Mouse (Mus musculus): ENCODE results near the gene Gak.

The Gak gene

DNA sequence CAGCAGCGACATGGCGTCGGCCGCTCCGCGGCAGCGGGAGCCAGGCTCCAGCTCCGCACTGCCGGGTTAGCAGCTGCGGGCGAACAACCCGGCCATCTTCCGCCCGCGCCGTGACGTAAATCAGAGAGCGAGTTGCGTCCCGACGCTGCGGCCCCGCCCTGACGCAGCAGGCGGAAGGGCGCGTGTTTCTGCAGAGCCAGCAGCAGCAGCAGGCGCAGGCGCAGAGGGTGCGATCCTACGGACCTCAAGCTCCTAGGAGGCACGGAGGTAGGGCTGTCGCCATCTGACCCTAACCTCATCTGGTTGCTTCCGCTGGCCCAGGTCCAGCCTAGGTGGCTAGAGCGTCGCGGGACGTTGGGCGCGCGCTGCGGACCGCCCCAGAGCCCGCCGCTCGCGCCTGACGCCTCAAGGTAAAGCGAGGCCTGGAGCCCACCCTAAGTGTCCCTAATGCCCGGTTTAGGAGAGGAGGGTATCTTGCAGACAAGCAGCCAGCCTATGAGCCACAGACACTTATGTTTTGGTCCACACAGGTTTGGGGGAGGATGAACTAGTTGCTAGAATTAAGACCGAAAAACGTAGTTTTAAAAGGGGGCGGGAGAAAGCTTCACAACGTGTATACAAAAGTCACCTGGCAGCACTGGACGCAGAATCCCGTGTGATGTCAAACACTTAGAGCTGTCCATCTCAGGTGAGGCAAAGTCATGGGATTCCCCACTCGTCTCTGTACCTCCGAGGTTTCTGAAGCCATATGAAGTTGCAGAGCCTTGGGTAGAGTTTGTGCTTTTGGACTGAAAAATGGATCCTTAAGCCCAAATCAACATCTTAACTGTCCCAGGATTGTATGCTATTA, at the start of gene Gak, which contains the start of gene Tmem175:
Gene Gak, minus strand, starts transcription at position 122 of the 850 bp plus-strand sequence.
Gene Tmem175, plus strand, starts transcription at position 137 of the 850 bp plus-strand sequence.
- DNase-seq = peak; percentile 93 to 96

DNA sequence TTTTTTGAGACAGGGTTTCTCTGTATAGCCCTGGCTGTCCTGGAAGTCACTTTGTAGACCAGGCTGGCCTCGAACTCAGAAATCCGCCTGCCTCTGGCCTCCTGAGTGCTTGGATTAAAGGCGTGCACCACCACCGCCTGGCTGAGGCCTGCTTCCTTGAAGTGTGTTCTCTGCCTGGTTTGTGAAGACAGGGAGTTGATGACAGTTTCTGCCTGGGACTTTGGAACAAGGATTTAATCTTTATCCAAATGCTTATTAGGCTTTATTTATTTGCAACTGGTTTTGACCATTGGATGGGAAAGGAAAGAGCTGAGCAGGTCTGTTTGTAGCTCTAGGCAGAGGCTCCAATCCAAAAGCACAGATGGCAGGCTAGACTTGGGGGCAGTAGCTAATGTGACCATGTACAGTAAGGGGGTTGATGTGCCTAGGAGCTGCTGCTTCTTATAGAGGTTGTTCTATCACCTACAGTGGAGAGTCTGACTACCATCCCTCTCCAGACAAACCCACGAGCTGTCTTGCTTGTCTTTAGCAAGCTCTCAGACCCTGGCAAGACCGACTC, 48.8 kb upstream of the Gak start:
- DNase-seq = peak in 1 of 2 experiments; percentile 40

GRCm38 (mm10) chr5:108677605-108678295, 48.2 kb upstream of the Gak start:
- peak; percentile 74 to 84 for DNase-seq

DNA sequence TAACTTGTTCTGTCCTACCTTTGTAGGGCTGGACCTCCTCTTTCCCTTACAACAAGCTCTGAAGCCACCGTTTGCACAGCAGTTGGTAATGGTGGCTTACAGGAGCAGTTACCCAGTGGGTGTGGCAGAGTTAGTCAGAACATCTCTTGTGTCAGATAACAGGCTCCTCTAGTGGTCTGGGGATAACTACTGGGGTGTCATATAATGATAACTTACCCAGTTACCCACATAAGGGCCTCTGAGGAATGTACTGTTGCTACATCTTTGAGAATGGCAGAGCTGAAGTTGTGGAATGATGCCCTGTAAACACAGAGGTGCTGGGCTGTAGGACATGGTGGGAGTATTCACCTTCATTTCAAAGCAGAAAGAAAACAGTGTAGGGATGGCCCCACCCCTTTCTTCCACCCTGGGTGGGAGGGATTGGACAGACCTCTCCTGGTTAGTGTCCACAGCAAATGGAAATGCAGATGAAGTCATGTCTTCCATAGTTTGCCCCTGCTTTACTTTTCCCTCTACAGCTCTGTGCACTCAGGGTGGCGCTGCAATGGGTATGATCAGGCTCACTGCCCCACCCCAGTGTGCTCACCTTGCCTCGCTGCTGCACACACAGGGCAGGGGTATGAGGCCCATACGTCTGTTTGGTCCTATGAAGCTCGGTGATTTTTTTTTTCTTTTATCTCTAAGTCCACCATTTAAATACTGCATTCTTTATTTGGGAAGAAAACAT, 47.4 kb upstream of the Gak start:
- DNase-seq = peak in 1 of 2 experiments; percentile 54

- peak in 1 of 2 experiments; percentile 53 for DNase-seq
These were observed 45.8 kb upstream of the Gak start, which contains the start of gene Slc26a1 for GRCm38 (mm10) chr5:108675251-108675816. Gene Slc26a1 (minus strand): TSS chr5:108675569.

GRCm38 (mm10) chr5:108674624-108675023, 45.1 kb upstream of the Gak start:
- peak in 1 of 2 experiments; percentile 43 for DNase-seq

DNA sequence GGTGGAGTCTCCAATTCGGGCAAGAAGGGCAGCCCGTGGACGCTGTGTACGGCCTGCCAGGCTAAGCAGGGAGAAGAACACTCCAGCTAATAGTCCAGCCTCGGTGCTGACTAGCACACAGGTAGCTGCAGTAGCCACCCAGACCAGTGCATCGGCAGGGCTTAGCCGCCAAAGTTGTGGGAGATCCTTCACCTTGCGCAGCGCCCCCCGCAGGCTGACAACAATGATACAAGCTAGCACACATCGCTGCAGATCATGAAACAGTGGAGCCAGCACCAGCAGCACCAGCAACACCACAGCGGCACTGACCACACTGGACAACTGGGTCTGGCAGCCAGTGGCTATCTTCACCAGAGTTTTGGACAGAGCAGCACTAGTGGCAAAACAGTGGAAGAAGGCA, 42.2 kb upstream of the Gak start:
- DNase-seq = no peak

GRCm38 (mm10) chr5:108670785-108671184, 41.2 kb upstream of the Gak start:
- peak; percentile 76 to 81 for DNase-seq

GRCm38 (mm10) chr5:108669986-108670385, 40.4 kb upstream of the Gak start:
- no peak for DNase-seq

DNA sequence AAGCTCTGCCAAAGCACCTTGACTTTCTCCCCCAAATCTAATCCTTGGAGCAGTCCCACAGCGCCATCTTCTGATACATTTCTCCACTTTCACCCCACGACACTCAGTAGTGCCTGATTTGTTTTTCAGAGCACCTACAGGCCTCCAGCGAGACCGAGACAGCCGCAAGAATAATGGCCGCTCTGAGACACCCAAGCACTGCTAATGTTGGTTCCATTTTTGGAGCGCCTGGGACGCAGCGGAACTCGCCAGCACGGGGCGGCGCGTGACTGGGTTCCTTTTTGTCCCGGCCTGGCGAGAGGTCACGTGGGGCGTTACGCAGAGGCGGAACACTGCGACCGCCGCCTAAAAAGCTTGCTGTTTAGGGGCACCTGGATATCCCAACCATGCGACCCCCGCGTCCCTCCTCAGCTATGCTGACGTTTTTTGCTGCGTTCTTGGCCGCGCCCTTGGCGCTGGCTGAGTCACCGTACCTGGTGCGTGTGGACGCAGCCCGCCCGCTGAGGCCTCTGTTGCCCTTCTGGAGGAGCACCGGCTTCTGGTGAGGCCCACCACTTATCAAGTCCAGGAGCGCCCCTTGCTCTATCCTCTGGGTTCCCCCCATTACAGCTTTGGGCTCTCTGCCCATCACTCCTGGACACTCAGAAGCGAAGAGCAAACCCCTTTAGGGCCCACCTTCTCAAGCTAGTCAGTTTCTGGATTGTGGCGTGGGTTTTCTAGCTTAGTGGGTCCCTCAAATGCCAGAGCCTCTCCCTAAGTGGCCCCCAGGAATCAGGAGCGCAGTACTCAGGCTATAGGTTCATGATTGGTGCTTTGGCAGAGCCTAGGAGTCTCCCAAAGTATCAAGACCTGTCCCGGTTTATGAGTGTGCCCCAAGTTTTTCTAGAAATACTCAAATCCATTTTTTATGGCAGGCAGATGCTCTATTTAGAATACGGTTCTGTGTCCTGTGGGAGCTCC, 39.7 kb upstream of the Gak start, which contains the start of gene Dgkq:
Gene Dgkq, minus strand, starts transcription at position 696 of the 960 bp plus-strand sequence.
- DNase-seq = peak; percentile 86 to 91

DNA sequence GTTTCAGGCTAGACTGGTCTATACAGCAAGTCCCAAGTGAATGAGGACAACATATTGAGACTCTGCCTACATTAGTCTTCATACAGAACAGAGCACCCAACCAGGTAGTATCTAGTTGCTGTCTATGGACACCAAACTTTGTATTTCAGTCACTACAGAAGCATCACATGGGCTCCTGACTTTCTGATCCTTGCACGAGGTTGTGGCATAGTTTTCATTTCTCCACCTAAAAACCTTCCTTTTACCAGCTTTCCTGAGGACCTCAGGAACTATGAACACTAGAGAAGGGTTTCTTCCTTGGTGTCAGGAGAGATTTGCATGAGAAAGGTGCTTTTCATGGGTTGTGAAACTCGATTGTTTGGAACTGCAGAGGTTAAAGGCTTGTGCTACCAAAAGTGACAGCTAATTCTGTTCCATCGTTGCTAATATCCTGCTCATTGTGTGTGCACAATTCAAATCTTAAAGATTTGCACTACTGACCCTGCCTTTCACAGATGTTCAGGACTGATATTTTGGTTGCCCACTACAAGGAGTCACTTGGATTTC, 38.9 kb upstream of the Gak start:
- no peak for DNase-seq

GRCm38 (mm10) chr5:108667370-108667769, 37.8 kb upstream of the Gak start:
- no peak for DNase-seq

- DNase-seq = no peak
These were observed 35.5 kb upstream of the Gak start for GRCm38 (mm10) chr5:108665066-108665465.

GRCm38 (mm10) chr5:108662772-108663171, 33.2 kb upstream of the Gak start:
- no peak for DNase-seq

- peak; percentile 97 for DNase-seq
These were observed 31.2 kb upstream of the Gak start for GRCm38 (mm10) chr5:108660632-108661268.

DNA sequence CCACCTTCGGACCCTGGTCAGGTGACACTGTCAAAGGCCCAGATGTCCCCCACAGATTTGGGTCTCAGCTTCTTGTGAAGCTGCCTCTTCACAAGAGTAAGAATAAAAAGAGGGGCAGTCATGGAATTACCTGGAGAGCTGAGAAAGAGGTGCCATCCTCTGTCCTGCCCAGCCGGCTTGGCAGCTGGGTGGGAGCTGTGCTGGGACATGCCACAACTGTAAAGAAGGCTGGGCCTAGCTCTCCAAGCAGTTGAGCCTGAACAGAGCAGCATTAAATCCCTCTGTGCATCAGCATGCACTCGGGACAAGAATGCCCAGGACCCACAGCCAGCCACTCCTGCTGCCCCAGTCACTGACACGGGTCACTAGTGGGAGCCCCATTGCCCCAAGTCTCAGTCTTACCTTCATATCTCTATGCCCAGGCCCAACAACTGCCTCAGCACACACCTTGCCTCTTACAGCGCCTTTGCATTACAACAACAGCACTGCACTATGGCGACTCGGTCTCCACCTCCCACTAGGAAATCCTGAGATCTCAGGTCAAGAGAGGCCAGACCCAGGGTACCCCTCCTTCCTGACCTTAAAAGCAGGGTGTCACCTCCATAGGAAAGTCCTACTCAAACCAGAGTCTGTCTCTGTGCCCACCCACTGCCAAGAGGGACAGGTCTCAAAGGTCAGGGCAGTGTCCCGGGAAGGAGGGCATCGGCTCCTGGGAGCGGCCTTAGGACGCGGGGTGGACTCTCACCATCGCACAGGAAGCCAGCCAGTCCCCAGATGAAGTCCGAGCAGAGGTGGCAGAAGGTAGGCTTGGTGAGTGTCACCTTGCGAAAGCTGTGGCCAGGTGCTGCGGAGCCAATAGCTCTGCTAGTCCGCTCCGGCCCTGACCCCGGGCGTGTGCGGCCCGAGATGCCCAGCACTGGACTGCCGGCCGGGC, 30.4 kb upstream of the Gak start, which contains the start of gene Idua:
Gene Idua, plus strand, starts transcription at position 634 of the 934 bp plus-strand sequence.
- no peak for DNase-seq

GRCm38 (mm10) chr5:108658611-108659010, 29.1 kb upstream of the Gak start:
- DNase-seq = no peak

DNA sequence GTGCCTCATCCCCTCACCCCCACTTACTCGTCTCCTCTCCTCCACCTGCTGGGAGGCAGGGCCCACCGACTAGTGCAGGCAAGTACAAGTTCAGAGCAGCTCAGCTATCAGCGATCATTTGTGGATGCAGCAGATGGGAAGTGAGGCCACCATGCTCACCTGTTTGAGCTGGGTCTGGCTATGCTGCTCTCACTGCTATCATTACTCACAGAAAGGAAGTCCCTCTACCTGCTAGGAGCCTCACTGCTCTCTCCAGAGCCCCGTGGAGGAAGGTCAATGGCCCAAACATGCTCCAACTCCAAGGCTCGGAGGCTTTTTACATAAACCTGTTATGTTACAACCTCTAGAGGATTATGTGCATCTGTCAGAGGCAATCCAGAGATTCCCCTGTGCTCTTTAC, 27.9 kb upstream of the Gak start:
- no peak for DNase-seq

Data from kidney, postnatal 4 days (tissue).